Mouse (Mus musculus): Measurements from ENCODE around the gene Lrrc8e. TPM values are rescaled to one million over a fixed set of nuclear protein-coding genes. Genes with fewer than 3 reads are reported as not detected.

The Lrrc8e gene
- polyA plus RNA-seq (2014; fragmentation: Nextera tagmentation; extraction: Ambion mirVana) = 0.69 and 0.97 TPM in 2 replicates

- peak; percentile 58 for ATAC-seq (ENCODE audit: low read depth)
- 5% methylated on average over 24 of the region's 33 CpGs for WGBS
These were observed at the start of gene Lrrc8e for GRCm38 (mm10) chr8:4226739-4227347. Lrrc8e (plus strand) TSS chr8:4226827.

GRCm38 (mm10) chr8:4183409-4183808 lies 43.2 kb upstream of the Lrrc8e start:
- no peak overlapping the region for H3K4me3 ChIP-seq (ENCODE audit: low read depth, low read length)
- no peak overlapping the region for H3K9ac ChIP-seq (ENCODE audit: low read depth, low read length)
- H3K27me3 ChIP-seq (replicated peaks; ENCODE audit: control insufficient read depth, insufficient read depth, low read length) = no peaks in the 10 kb centered on the region
- H3K4me1 ChIP-seq (ENCODE audit: control insufficient read depth, insufficient read depth, low read length) = no peaks in the 10 kb centered on the region
- no peak overlapping the region for H3K4me2 ChIP-seq (ENCODE audit: low read depth, low read length)
- 82% methylated on average over 8 of the region's 8 CpGs for WGBS
- H3K27ac ChIP-seq (replicated peaks; ENCODE audit: low read depth, low read length) = no peak overlapping the region
- H3K9me3 ChIP-seq (ENCODE audit: control insufficient read depth, low read length) = no peaks in the 10 kb centered on the region
- ATAC-seq (ENCODE audit: low read depth) (no peak), DNase-seq (ENCODE audit: low spot score) (no peak)
- peaks cover 45% of the 10 kb centered on the region for H3K36me3 ChIP-seq (ENCODE audit: control insufficient read depth, insufficient read depth, low read length)

More at GRCm38 (mm10) chr8:4226739-4227347, at the start of gene Lrrc8e:
- Histone ChIP-seq H3K27ac (replicated peaks; ENCODE audit: low read depth, low read length) (no peak within 1 kb of the TSS), H3K4me3 (ENCODE audit: low read depth, low read length) (peak within 1 kb of the TSS; percentile 35), H3K27me3 (replicated peaks; ENCODE audit: control insufficient read depth, insufficient read depth, low read length) (peaks cover 16% of the 10 kb centered on the region), H3K36me3 (ENCODE audit: control insufficient read depth, insufficient read depth, low read length) (no peaks in the 10 kb centered on the region), H3K4me1 (ENCODE audit: control insufficient read depth, insufficient read depth, low read length) (no peaks in the 10 kb centered on the region), H3K9ac (ENCODE audit: low read depth, low read length) (peak within 1 kb of the TSS; percentile 49), H3K4me2 (ENCODE audit: low read depth, low read length) (peak within 1 kb of the TSS; percentile 53), H3K9me3 (ENCODE audit: control insufficient read depth, low read length) (no peaks in the 10 kb centered on the region)
- DNase-seq (ENCODE audit: low spot score) = no peak

GRCm38 (mm10) chr8:4186151-4186550 lies 40.5 kb upstream of the Lrrc8e start:
- no peak for DNase-seq (ENCODE audit: low spot score)
- no peak overlapping the region for H3K27ac ChIP-seq (replicated peaks; ENCODE audit: low read depth, low read length)
- H3K9ac ChIP-seq (ENCODE audit: low read depth, low read length) = no peak overlapping the region
- H3K4me1 ChIP-seq (ENCODE audit: control insufficient read depth, insufficient read depth, low read length) = no peaks in the 10 kb centered on the region
- no peak overlapping the region for H3K4me2 ChIP-seq (ENCODE audit: low read depth, low read length)
- H3K36me3 ChIP-seq (ENCODE audit: control insufficient read depth, insufficient read depth, low read length) = peaks cover 54% of the 10 kb centered on the region
- WGBS = 94% methylated on average over 2 of the region's 2 CpGs
- ATAC-seq (ENCODE audit: low read depth) = no peak
- H3K9me3 ChIP-seq (ENCODE audit: control insufficient read depth, low read length) = no peaks in the 10 kb centered on the region
- H3K4me3 ChIP-seq (ENCODE audit: low read depth, low read length) = no peak overlapping the region
- no peaks in the 10 kb centered on the region for H3K27me3 ChIP-seq (replicated peaks; ENCODE audit: control insufficient read depth, insufficient read depth, low read length)

- peaks cover 58% of the 10 kb centered on the region for H3K36me3 ChIP-seq (ENCODE audit: control insufficient read depth, insufficient read depth, low read length)
These were observed 38.0 kb upstream of the Lrrc8e start for GRCm38 (mm10) chr8:4188605-4189004.

GRCm38 (mm10) chr8:4189031-4189722 lies 37.5 kb upstream of the Lrrc8e start:
- WGBS = 52% methylated on average over 3 of the region's 3 CpGs

More at GRCm38 (mm10) chr8:4188605-4189004, 38.0 kb upstream of the Lrrc8e start:
- Histone ChIP-seq H3K27me3 (replicated peaks; ENCODE audit: control insufficient read depth, insufficient read depth, low read length) (no peaks in the 10 kb centered on the region), H3K9me3 (ENCODE audit: control insufficient read depth, low read length) (no peaks in the 10 kb centered on the region), H3K4me1 (ENCODE audit: control insufficient read depth, insufficient read depth, low read length) (no peaks in the 10 kb centered on the region), H3K27ac (replicated peaks; ENCODE audit: low read depth, low read length) (no peak overlapping the region), H3K9ac (ENCODE audit: low read depth, low read length) (no peak overlapping the region), H3K4me3 (ENCODE audit: low read depth, low read length) (no peak overlapping the region), H3K4me2 (ENCODE audit: low read depth, low read length) (no peak overlapping the region)
- ATAC-seq (ENCODE audit: low read depth) = no peak
- DNase-seq (ENCODE audit: low spot score) = no peak

GRCm38 (mm10) chr8:4192305-4192704 lies 34.3 kb upstream of the Lrrc8e start:
- Histone ChIP-seq H3K27me3 (replicated peaks; ENCODE audit: control insufficient read depth, insufficient read depth, low read length) (no peaks in the 10 kb centered on the region), H3K9ac (ENCODE audit: low read depth, low read length) (no peak overlapping the region), H3K9me3 (ENCODE audit: control insufficient read depth, low read length) (no peaks in the 10 kb centered on the region), H3K36me3 (ENCODE audit: control insufficient read depth, insufficient read depth, low read length) (peaks cover 27% of the 10 kb centered on the region), H3K27ac (replicated peaks; ENCODE audit: low read depth, low read length) (no peak overlapping the region), H3K4me1 (ENCODE audit: control insufficient read depth, insufficient read depth, low read length) (no peaks in the 10 kb centered on the region), H3K4me3 (ENCODE audit: low read depth, low read length) (no peak overlapping the region), H3K4me2 (ENCODE audit: low read depth, low read length) (no peak overlapping the region)
- 58% methylated on average over 5 of the region's 5 CpGs for WGBS
- DNase-seq (ENCODE audit: low spot score) (no peak), ATAC-seq (ENCODE audit: low read depth) (peak; percentile 62; the same call in 1 of the 2 replicates)

More at GRCm38 (mm10) chr8:4189031-4189722, 37.5 kb upstream of the Lrrc8e start:
- H3K4me2 ChIP-seq (ENCODE audit: low read depth, low read length) = no peak overlapping the region
- no peak overlapping the region for H3K27ac ChIP-seq (replicated peaks; ENCODE audit: low read depth, low read length)
- H3K4me3 ChIP-seq (ENCODE audit: low read depth, low read length) = no peak overlapping the region
- H3K4me1 ChIP-seq (ENCODE audit: control insufficient read depth, insufficient read depth, low read length) = no peaks in the 10 kb centered on the region
- ATAC-seq (ENCODE audit: low read depth) (no peak), DNase-seq (ENCODE audit: low spot score) (no peak)
- H3K9me3 ChIP-seq (ENCODE audit: control insufficient read depth, low read length) = no peaks in the 10 kb centered on the region
- no peaks in the 10 kb centered on the region for H3K27me3 ChIP-seq (replicated peaks; ENCODE audit: control insufficient read depth, insufficient read depth, low read length)
- H3K9ac ChIP-seq (ENCODE audit: low read depth, low read length) = no peak overlapping the region
- peaks cover 54% of the 10 kb centered on the region for H3K36me3 ChIP-seq (ENCODE audit: control insufficient read depth, insufficient read depth, low read length)

- H3K27ac ChIP-seq (replicated peaks; ENCODE audit: low read depth, low read length) = 0 out of 2 replicates have a peak overlapping the region, but pooled peaks have one; percentile 6
- no peaks in the 10 kb centered on the region for H3K9me3 ChIP-seq (ENCODE audit: control insufficient read depth, low read length)
- H3K27me3 ChIP-seq (replicated peaks; ENCODE audit: control insufficient read depth, insufficient read depth, low read length) = no peaks in the 10 kb centered on the region
- DNase-seq (ENCODE audit: low spot score) = peak; percentile 71
- ATAC-seq (ENCODE audit: low read depth) = peak; percentile 83
- H3K4me3 ChIP-seq (ENCODE audit: low read depth, low read length) = no peak overlapping the region
- H3K9ac ChIP-seq (ENCODE audit: low read depth, low read length) = peak overlapping the region; percentile 8; the same call in 1 of the 2 replicates
- WGBS = 12% methylated on average over 17 of the region's 18 CpGs
- H3K4me1 ChIP-seq (ENCODE audit: control insufficient read depth, insufficient read depth, low read length) = no peaks in the 10 kb centered on the region
- H3K36me3 ChIP-seq (ENCODE audit: control insufficient read depth, insufficient read depth, low read length) = peaks cover 27% of the 10 kb centered on the region
- H3K4me2 ChIP-seq (ENCODE audit: low read depth, low read length) = no peak overlapping the region
These were observed 33.6 kb upstream of the Lrrc8e start for GRCm38 (mm10) chr8:4192807-4193587.

- ATAC-seq (ENCODE audit: low read depth) = no peak
- WGBS = 62% methylated on average over 7 of the region's 7 CpGs
These were observed 33.1 kb upstream of the Lrrc8e start for GRCm38 (mm10) chr8:4193588-4193894.

More at GRCm38 (mm10) chr8:4193588-4193894, 33.1 kb upstream of the Lrrc8e start:
- Histone ChIP-seq H3K4me3 (ENCODE audit: low read depth, low read length) (no peak overlapping the region), H3K27me3 (replicated peaks; ENCODE audit: control insufficient read depth, insufficient read depth, low read length) (no peaks in the 10 kb centered on the region), H3K36me3 (ENCODE audit: control insufficient read depth, insufficient read depth, low read length) (peaks cover 24% of the 10 kb centered on the region), H3K4me2 (ENCODE audit: low read depth, low read length) (no peak overlapping the region), H3K9ac (ENCODE audit: low read depth, low read length) (no peak overlapping the region), H3K9me3 (ENCODE audit: control insufficient read depth, low read length) (no peaks in the 10 kb centered on the region), H3K27ac (replicated peaks; ENCODE audit: low read depth, low read length) (no peak overlapping the region), H3K4me1 (ENCODE audit: control insufficient read depth, insufficient read depth, low read length) (no peaks in the 10 kb centered on the region)
- DNase-seq (ENCODE audit: low spot score) = no peak
